Mouse (Mus musculus) limb, embryonic 14.5 days (tissue): ENCODE results near the gene Emcn. TPM values are rescaled to one million over a fixed set of nuclear protein-coding genes. Genes with fewer than 3 reads are reported as not detected.

ENCODE experiments used
- ATAC-seq: fragments of 200-750 bp; cut with Nextera tagmentation; 2 replicates; pipeline ENCODE4 v1.8.0; 2017; ENCODE audit warnings: low read depth, moderate number of reproducible peaks, moderate TSS enrichment; ENCODE audit not compliant: low FRiP score
- DNase-seq: peaks from one replicate; pipeline ENCODE4 v3.0.0-alpha.2; 2015; ENCODE audit warnings: low spot score
- H3K27ac ChIP-seq: fragments of 300-500 bp; sonication (generic); replicated peaks from 2 replicates; pipeline ENCODE4 v1.5.1; 2014; ENCODE audit warnings: low read depth, mild to moderate bottlenecking, low read length, moderate library complexity, mixed read lengths
- H3K27me3 ChIP-seq: fragments of 300-500 bp; sonication (generic); 2 replicates; pipeline ENCODE4 v1.6.1; 2014; ENCODE audit warnings: low read length, mixed read lengths; ENCODE audit not compliant: control insufficient read depth, insufficient read depth
- H3K36me3 ChIP-seq: fragments of 300-500 bp; sonication (generic); 2 replicates; pipeline ENCODE4 v1.6.1; 2014; ENCODE audit warnings: mild to moderate bottlenecking, low read length, moderate library complexity, mixed read lengths; ENCODE audit not compliant: control insufficient read depth, insufficient read depth
- H3K4me1 ChIP-seq: fragments of 300-500 bp; sonication (generic); 2 replicates; pipeline ENCODE4 v1.6.1; 2014; ENCODE audit warnings: antibody characterized with exemption, low read length, mixed read lengths; ENCODE audit not compliant: control insufficient read depth, insufficient read depth
- H3K4me2 ChIP-seq: fragments of 300-500 bp; sonication (generic); replicated peaks from 2 replicates; pipeline ENCODE4 v1.6.1; 2014; ENCODE audit warnings: low read depth, mild to moderate bottlenecking, low read length, moderate library complexity; ENCODE audit not compliant: severe bottlenecking
- H3K4me3 ChIP-seq: fragments of 300-500 bp; sonication (generic); replicated peaks from 2 replicates; pipeline ENCODE4 v1.5.1; 2014; ENCODE audit warnings: low read length
- H3K9ac ChIP-seq: fragments of 300-500 bp; sonication (generic); 2 replicates; pipeline ENCODE4 v1.6.1; 2014; ENCODE audit warnings: mild to moderate bottlenecking, low read depth, low read length, moderate library complexity; ENCODE audit not compliant: severe bottlenecking
- H3K9me3 ChIP-seq: fragments of 300-500 bp; sonication (generic); 2 replicates; pipeline ENCODE4 v1.6.1; 2016; ENCODE audit warnings: low read length; ENCODE audit not compliant: control insufficient read depth
- POLR2A ChIP-seq: fragments of 200-500 bp; IDR thresholded peaks from 2 replicates; pipeline ENCODE4 v1.8.0; 2012; ENCODE audit warnings: inconsistent platforms, mild to moderate bottlenecking, moderate library complexity, borderline replicate concordance; ENCODE audit not compliant: insufficient read depth, insufficient read length; ENCODE audit errors: extremely low read depth
- WGBS: fragments of 180-500 bp; shearing (Covaris S2); extraction: QIAGEN DNeasy Blood & Tissue Kit; methylation state at CpG from one replicate; pipeline ENCODE4 v1.1.7; 2014; 5-methylcytosine and 5-hydroxymethylcytosine counted together
- polyA plus RNA-seq, 2 experiments: library from polyadenylated mRNA; depleted of rRNA in 1 of 2; stranded (reverse) in 1 of 2; unstranded in 1 of 2; fragments of >200 nt; fragmentation: Nextera tagmentation in 1 of 2; extraction: Ambion mirVana in 1 of 2; gene quantifications; 2 replicates each; pipeline versions ENCODE4 v1.2.1 to v1.2.3; 2012 to 2014

The Emcn gene
- polyA plus RNA-seq, 2 experiments: 41.1 to 41.7 TPM

GRCm38 (mm10) chr3:137395588-137395987 lies 54.7 kb downstream of the Emcn start:
- WGBS: 63% methylated on average over 11 of the region's 11 CpGs
- Histone ChIP-seq H3K27ac (no peak overlapping the region), H3K9me3 (no peaks in the 10 kb centered on the region), H3K27me3 (no peaks in the 10 kb centered on the region), H3K36me3 (no peaks in the 10 kb centered on the region), H3K4me2 (no peak overlapping the region), H3K4me1 (no peaks in the 10 kb centered on the region), H3K4me3 (no peak overlapping the region), H3K9ac (no peak overlapping the region)
- TF ChIP-seq POLR2A: no peak
- no peak for ATAC-seq
- no peak for DNase-seq

DNA sequence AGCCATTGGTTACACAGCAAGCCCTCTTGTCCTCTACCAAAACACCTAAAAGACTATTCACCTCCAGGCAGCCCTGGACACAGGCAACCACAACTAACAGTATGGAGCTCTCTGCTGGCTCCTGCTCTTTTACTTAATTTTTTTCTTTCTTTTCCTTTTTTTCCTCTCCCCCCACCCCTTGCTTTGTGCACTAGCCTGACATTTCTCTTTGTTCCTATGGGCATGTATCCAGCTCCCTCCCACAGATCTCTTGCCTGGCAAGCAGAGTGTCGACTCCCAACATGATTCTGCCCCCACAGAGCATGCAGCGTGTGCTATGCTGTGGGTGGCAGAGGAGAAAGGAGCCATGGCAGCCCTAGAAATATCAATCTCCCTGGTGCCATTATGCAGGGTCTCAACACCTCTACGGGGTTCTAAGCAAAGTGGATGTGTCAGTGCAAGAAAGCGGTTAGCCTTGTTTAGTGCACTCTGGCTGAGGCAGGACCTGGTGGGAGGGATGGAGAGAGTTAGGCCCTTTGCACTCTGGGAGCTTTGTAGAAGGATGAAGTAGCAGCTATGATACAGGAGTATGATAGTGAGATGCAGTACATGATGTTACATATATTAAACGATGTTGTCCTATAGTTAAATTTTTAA lies 74.7 kb downstream of the Emcn start:
- DNase-seq: no peak
- no peak overlapping the region for H3K9ac ChIP-seq
- WGBS: 82% methylated on average over 5 of the region's 5 CpGs

GRCm38 (mm10) chr3:137418636-137419035 lies 77.8 kb downstream of the Emcn start:
- no peaks in the 10 kb centered on the region for H3K27me3 ChIP-seq
- H3K9ac ChIP-seq: no peak overlapping the region
- no peak overlapping the region for H3K4me3 ChIP-seq
- ATAC-seq: no peak
- DNase-seq: peak; percentile 49
- no peaks in the 10 kb centered on the region for H3K36me3 ChIP-seq
- no peak for TF ChIP-seq POLR2A
- H3K9me3 ChIP-seq: no peaks in the 10 kb centered on the region
- H3K27ac ChIP-seq: no peak overlapping the region
- no peak overlapping the region for H3K4me2 ChIP-seq
- H3K4me1 ChIP-seq: 0 out of 2 replicates have a peak, but pooled peaks cover 4% of the 10 kb centered on the region
- 74% methylated on average over 4 of the region's 4 CpGs for WGBS

More for the DNA sequence above, 74.7 kb downstream of the Emcn start:
- Histone ChIP-seq H3K27me3 (no peaks in the 10 kb centered on the region), H3K4me1 (0 out of 2 replicates have a peak, but pooled peaks cover 4% of the 10 kb centered on the region), H3K9me3 (no peaks in the 10 kb centered on the region), H3K27ac (no peak overlapping the region), H3K4me2 (no peak overlapping the region), H3K36me3 (no peaks in the 10 kb centered on the region), H3K4me3 (no peak overlapping the region)
- no peak for ATAC-seq
- TF ChIP-seq POLR2A: no peak

DNA sequence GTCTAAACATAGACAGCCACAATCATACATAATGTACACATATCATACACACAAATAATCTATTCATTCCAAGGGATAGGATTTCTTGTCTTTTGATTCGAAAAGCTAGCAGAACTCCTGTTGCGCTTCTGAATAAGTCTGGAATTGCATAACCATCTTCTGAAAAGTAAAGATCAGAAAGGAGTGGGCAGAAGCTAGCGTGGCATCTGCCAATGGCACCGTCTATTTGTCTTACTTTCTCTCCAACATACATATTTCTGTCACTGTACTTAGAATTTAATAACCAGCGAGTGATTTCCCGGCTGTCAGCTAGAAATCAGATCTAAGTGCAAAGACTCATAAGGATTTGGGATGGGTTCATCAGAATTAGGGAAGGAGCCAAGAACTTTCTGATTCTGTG lies 88.6 kb downstream of the Emcn start:
- Histone ChIP-seq H3K27ac (no peak overlapping the region), H3K9ac (no peak overlapping the region), H3K36me3 (no peaks in the 10 kb centered on the region), H3K27me3 (no peaks in the 10 kb centered on the region), H3K9me3 (no peaks in the 10 kb centered on the region), H3K4me3 (no peak overlapping the region), H3K4me2 (no peak overlapping the region), H3K4me1 (no peaks in the 10 kb centered on the region)
- WGBS: 88% methylated on average over 6 of the region's 6 CpGs
- no peak for DNase-seq
- TF ChIP-seq POLR2A: no peak
- no peak for ATAC-seq

- WGBS: 65% methylated on average over 4 of the region's 4 CpGs
- DNase-seq (no peak), ATAC-seq (no peak)
- TF ChIP-seq POLR2A: no peak
- Histone ChIP-seq H3K36me3 (no peaks in the 10 kb centered on the region), H3K9ac (no peak overlapping the region), H3K27ac (no peak overlapping the region), H3K4me3 (no peak overlapping the region), H3K27me3 (no peaks in the 10 kb centered on the region), H3K4me2 (no peak overlapping the region), H3K9me3 (no peaks in the 10 kb centered on the region), H3K4me1 (no peaks in the 10 kb centered on the region)
These were observed 124.2 kb downstream of the Emcn start for GRCm38 (mm10) chr3:137464902-137465629.
